Mouse (Mus musculus): ENCODE results near the gene Aim2. TPM values are rescaled to one million over a fixed set of nuclear protein-coding genes. Genes with fewer than 3 reads are reported as not detected.

The Aim2 gene
- polyA plus RNA-seq, 1 experiment from 2014 or later, result 4.6 TPM

GRCm38 (mm10) chr1:173418516-173418915 is 67.8 kb downstream of the Aim2 start:
- no peak overlapping the region; the same call in 1 of the 2 replicates for H3K27ac ChIP-seq (ENCODE audit: low read depth)
- peak; percentile 20 for ATAC-seq
- no peaks in the 10 kb centered on the region for H3K36me3 ChIP-seq (replicated peaks; ENCODE audit: insufficient read depth, low read length)
- H3K9me3 ChIP-seq (ENCODE audit: low read length), result no peaks in the 10 kb centered on the region
- no peak overlapping the region for H3K4me3 ChIP-seq (ENCODE audit: low read depth, low read length)
- no peak overlapping the region for H3K9ac ChIP-seq (replicated peaks)
- 76% methylated on average over 3 of the region's 3 CpGs for WGBS (ENCODE audit: insufficient replicate concordance)
- no peaks in the 10 kb centered on the region for H3K27me3 ChIP-seq (ENCODE audit: insufficient read depth, low read length)
- TF ChIP-seq CTCF (IDR thresholded peaks at IDR 0.05; ENCODE audit: low read depth), result no peak
- no peak for TF ChIP-seq EP300 (IDR thresholded peaks at IDR 0.05; ENCODE audit: low read depth)
- peaks cover 10% of the 10 kb centered on the region for H3K4me1 ChIP-seq (ENCODE audit: insufficient read depth)
- no peak overlapping the region for H3K4me2 ChIP-seq (ENCODE audit: low read depth, low read length)
- no peak for DNase-seq

DNA sequence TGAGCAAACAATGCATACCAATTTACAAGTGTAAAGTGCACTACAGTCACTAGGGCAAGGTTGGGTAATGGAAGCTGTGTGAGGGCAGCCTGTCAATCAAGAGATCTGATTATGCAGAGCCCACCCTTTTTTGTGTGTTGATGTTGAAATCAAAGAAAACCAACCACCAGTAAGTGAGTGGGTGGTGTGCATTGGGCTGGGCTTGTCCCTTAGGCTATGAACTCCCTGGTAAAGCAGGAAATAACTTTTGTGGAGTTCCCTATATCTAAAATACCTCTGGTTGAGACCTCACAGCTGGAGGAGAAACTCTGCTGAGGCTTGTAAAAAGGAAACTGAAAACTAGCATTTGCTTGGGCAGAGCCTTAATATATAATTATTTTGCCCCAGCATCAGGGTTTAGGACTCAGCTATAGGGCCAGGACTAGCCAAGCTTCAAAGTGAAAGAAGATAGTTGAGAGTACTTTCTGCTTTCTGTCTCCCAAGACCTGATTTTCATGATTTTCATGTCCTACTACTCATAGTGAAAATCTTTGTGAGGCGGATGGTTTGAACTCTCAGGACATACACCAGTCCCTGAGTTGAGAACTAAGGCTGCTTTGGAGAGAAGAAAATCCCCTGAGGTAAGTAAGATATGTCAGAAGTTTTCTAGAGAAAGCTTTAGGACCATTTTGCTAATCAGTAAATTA is 68.4 kb downstream of the Aim2 start:
- ATAC-seq, result peak; percentile 98
- peak overlapping the region; percentile 77 for H3K27ac ChIP-seq (ENCODE audit: low read depth)

DNA sequence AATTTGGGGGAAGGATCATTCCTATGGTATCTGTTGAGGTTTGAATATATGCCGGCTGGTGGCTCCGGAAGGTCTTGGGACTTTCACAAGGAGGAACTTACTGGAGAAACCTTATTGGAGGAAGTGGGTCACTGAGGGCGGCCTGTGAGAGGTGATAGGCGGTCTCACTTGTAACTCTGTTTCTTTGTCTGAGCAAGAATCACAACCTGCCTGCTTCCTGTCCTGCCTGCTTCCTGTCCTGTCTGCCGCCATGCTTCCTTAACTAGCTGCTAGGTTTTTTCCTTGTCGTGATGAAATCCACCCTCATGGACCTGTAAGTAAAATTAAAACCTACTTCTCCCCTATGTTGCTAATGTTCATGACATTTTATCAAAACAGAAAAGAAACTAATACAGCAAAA is 69.7 kb downstream of the Aim2 start:
- 0 out of 2 replicates have a peak overlapping the region, but pooled peaks have one; percentile 29 for H3K27ac ChIP-seq (ENCODE audit: low read depth)
- H3K36me3 ChIP-seq (replicated peaks; ENCODE audit: insufficient read depth, low read length), result no peaks in the 10 kb centered on the region
- WGBS (ENCODE audit: insufficient replicate concordance), result 37% methylated on average over 6 of the region's 6 CpGs
- H3K9me3 ChIP-seq (ENCODE audit: low read length), result no peaks in the 10 kb centered on the region
- peak overlapping the region; percentile 22; the same call in 1 of the 2 replicates for H3K4me2 ChIP-seq (ENCODE audit: low read depth, low read length)
- peaks cover 10% of the 10 kb centered on the region for H3K4me1 ChIP-seq (ENCODE audit: insufficient read depth)
- peak overlapping the region; percentile 17 for H3K4me3 ChIP-seq (ENCODE audit: low read depth, low read length)
- DNase-seq, result peak; percentile 50
- no peaks in the 10 kb centered on the region for H3K27me3 ChIP-seq (ENCODE audit: insufficient read depth, low read length)
- no peak for TF ChIP-seq CTCF (IDR thresholded peaks at IDR 0.05; ENCODE audit: low read depth)
- TF ChIP-seq EP300 (IDR thresholded peaks at IDR 0.05; ENCODE audit: low read depth), result no peak
- no peak overlapping the region for H3K9ac ChIP-seq (replicated peaks)
- ATAC-seq, result peak; percentile 28

More for the DNA sequence above, 68.4 kb downstream of the Aim2 start:
- Histone ChIP-seq H3K9ac (replicated peaks) (peak overlapping the region; percentile 38), H3K4me3 (ENCODE audit: low read depth, low read length) (0 out of 2 replicates have a peak overlapping the region, but pooled peaks have one; percentile 5), H3K9me3 (ENCODE audit: low read length) (no peaks in the 10 kb centered on the region), H3K36me3 (replicated peaks; ENCODE audit: insufficient read depth, low read length) (no peaks in the 10 kb centered on the region), H3K27me3 (ENCODE audit: insufficient read depth, low read length) (no peaks in the 10 kb centered on the region), H3K4me1 (ENCODE audit: insufficient read depth) (peaks cover 10% of the 10 kb centered on the region), H3K4me2 (ENCODE audit: low read depth, low read length) (peak overlapping the region; percentile 52)
- TF ChIP-seq EP300 (IDR thresholded peaks at IDR 0.05; ENCODE audit: low read depth) (no peak), CTCF (IDR thresholded peaks at IDR 0.05; ENCODE audit: low read depth) (no peak)
- peak; percentile 23 for DNase-seq
- WGBS (ENCODE audit: insufficient replicate concordance), result 66% methylated on average over 1 of the region's 1 CpGs

- Histone ChIP-seq H3K27me3 (ENCODE audit: insufficient read depth, low read length) (no peaks in the 10 kb centered on the region), H3K36me3 (replicated peaks; ENCODE audit: insufficient read depth, low read length) (no peaks in the 10 kb centered on the region), H3K4me1 (ENCODE audit: insufficient read depth) (no peaks in the 10 kb centered on the region), H3K27ac (ENCODE audit: low read depth) (no peak overlapping the region), H3K4me2 (ENCODE audit: low read depth, low read length) (no peak overlapping the region), H3K9ac (replicated peaks) (no peak overlapping the region), H3K9me3 (ENCODE audit: low read length) (no peaks in the 10 kb centered on the region), H3K4me3 (ENCODE audit: low read depth, low read length) (no peak overlapping the region)
- DNase-seq (no peak), ATAC-seq (no peak)
- TF ChIP-seq CTCF (IDR thresholded peaks at IDR 0.05; ENCODE audit: low read depth), result no peak
- 63% methylated on average over 2 of the region's 2 CpGs for WGBS (ENCODE audit: insufficient replicate concordance)
Observed at GRCm38 (mm10) chr1:173426345-173426744, 75.7 kb downstream of the Aim2 start.

- TF ChIP-seq EP300 (IDR thresholded peaks at IDR 0.05; ENCODE audit: low read depth) (no peak), CTCF (IDR thresholded peaks at IDR 0.05; ENCODE audit: low read depth) (no peak)
- Histone ChIP-seq H3K9ac (replicated peaks) (no peak overlapping the region), H3K4me2 (ENCODE audit: low read depth, low read length) (no peak overlapping the region), H3K4me1 (ENCODE audit: insufficient read depth) (no peaks in the 10 kb centered on the region), H3K27me3 (ENCODE audit: insufficient read depth, low read length) (no peaks in the 10 kb centered on the region), H3K9me3 (ENCODE audit: low read length) (no peaks in the 10 kb centered on the region), H3K36me3 (replicated peaks; ENCODE audit: insufficient read depth, low read length) (no peaks in the 10 kb centered on the region), H3K27ac (ENCODE audit: low read depth) (no peak overlapping the region), H3K4me3 (ENCODE audit: low read depth, low read length) (no peak overlapping the region)
- no peak for DNase-seq
- no peak for ATAC-seq
- 65% methylated on average over 8 of the region's 8 CpGs for WGBS (ENCODE audit: insufficient replicate concordance)
Observed at GRCm38 (mm10) chr1:173427385-173427784, 76.7 kb downstream of the Aim2 start.

- H3K4me2 ChIP-seq (ENCODE audit: low read depth, low read length), result no peak overlapping the region
- no peak for TF ChIP-seq EP300 (IDR thresholded peaks at IDR 0.05; ENCODE audit: low read depth)
- peak; percentile 43 for TF ChIP-seq CTCF (IDR thresholded peaks at IDR 0.05; ENCODE audit: low read depth)
- no peak overlapping the region for H3K27ac ChIP-seq (ENCODE audit: low read depth)
- H3K27me3 ChIP-seq (ENCODE audit: insufficient read depth, low read length), result no peaks in the 10 kb centered on the region
- ATAC-seq (no peak), DNase-seq (no peak)
- no peaks in the 10 kb centered on the region for H3K36me3 ChIP-seq (replicated peaks; ENCODE audit: insufficient read depth, low read length)
- WGBS (ENCODE audit: insufficient replicate concordance), result 64% methylated on average over 5 of the region's 5 CpGs
- no peak overlapping the region for H3K9ac ChIP-seq (replicated peaks)
- H3K9me3 ChIP-seq (ENCODE audit: low read length), result no peaks in the 10 kb centered on the region
- no peaks in the 10 kb centered on the region for H3K4me1 ChIP-seq (ENCODE audit: insufficient read depth)
- H3K4me3 ChIP-seq (ENCODE audit: low read depth, low read length), result no peak overlapping the region
Observed at GRCm38 (mm10) chr1:173429995-173430699, 79.5 kb downstream of the Aim2 start.

Measured in liver, postnatal 0 days (tissue).